Mouse (Mus musculus): ENCODE results near the gene Alg1. TPM values are rescaled to one million over a fixed set of nuclear protein-coding genes. Genes with fewer than 3 reads are reported as not detected.
"Not testable (repeated sequence)": the region's sequence is repeated elsewhere in the genome, so short reads cannot be mapped to it uniquely, and the experiment has no call there.

The Alg1 gene
- 22.5 and 22.8 TPM in 2 replicates for total RNA-seq (2015)
- total RNA-seq (2017), result 20.1 and 20.3 TPM in 2 replicates

- peak; percentile 94 for ATAC-seq (replicated peaks; ENCODE audit: poor library complexity)
Observed at GRCm38 (mm10) chr16:5233418-5234313, at the start of gene Alg1. Alg1 (plus strand) TSS chr16:5233621.

GRCm38 (mm10) chr16:5184101-5184500 lies 49.3 kb upstream of the Alg1 start:
- no peak for ATAC-seq (replicated peaks; ENCODE audit: poor library complexity)

- no peak for ATAC-seq (replicated peaks; ENCODE audit: poor library complexity)
Observed at GRCm38 (mm10) chr16:5184956-5185355, 48.5 kb upstream of the Alg1 start.

- ATAC-seq (replicated peaks; ENCODE audit: poor library complexity), result no peak
Observed at GRCm38 (mm10) chr16:5185691-5186090, 47.7 kb upstream of the Alg1 start.

GRCm38 (mm10) chr16:5186234-5186633 lies 47.2 kb upstream of the Alg1 start:
- ATAC-seq (replicated peaks; ENCODE audit: poor library complexity), result no peak

- ATAC-seq (replicated peaks; ENCODE audit: poor library complexity), result peak; percentile 93
Observed at GRCm38 (mm10) chr16:5195080-5195479, 38.3 kb upstream of the Alg1 start.

GRCm38 (mm10) chr16:5202681-5203080 lies 30.7 kb upstream of the Alg1 start:
- peak; percentile 76 for ATAC-seq (replicated peaks; ENCODE audit: poor library complexity)

- ATAC-seq (replicated peaks; ENCODE audit: poor library complexity), result peak; percentile 46
Observed at GRCm38 (mm10) chr16:5203200-5203599, 30.2 kb upstream of the Alg1 start.

GRCm38 (mm10) chr16:5203668-5204433 lies 29.6 kb upstream of the Alg1 start, which contains the start of gene Nagpa:
Nagpa (minus strand) TSS chr16:5204012.
- peak; percentile 83 for ATAC-seq (replicated peaks; ENCODE audit: poor library complexity)

- ATAC-seq (replicated peaks; ENCODE audit: poor library complexity), result no peak
Observed at GRCm38 (mm10) chr16:5205431-5205970, 27.9 kb upstream of the Alg1 start.

GRCm38 (mm10) chr16:5206051-5206450 lies 27.4 kb upstream of the Alg1 start:
- ATAC-seq (replicated peaks; ENCODE audit: poor library complexity), result no peak

- peak; percentile 97 for ATAC-seq (replicated peaks; ENCODE audit: poor library complexity)
Observed at GRCm38 (mm10) chr16:5210365-5210764, 23.1 kb upstream of the Alg1 start.

GRCm38 (mm10) chr16:5212150-5212549 lies 21.3 kb upstream of the Alg1 start:
- ATAC-seq (replicated peaks; ENCODE audit: poor library complexity), result no peak

- no peak for ATAC-seq (replicated peaks; ENCODE audit: poor library complexity)
Observed at GRCm38 (mm10) chr16:5214126-5214525, 19.3 kb upstream of the Alg1 start.

- ATAC-seq (replicated peaks; ENCODE audit: poor library complexity), result no peak
Observed at GRCm38 (mm10) chr16:5216686-5217085, 16.7 kb upstream of the Alg1 start.

GRCm38 (mm10) chr16:5217341-5218133 lies 15.9 kb upstream of the Alg1 start:
- ATAC-seq (replicated peaks; ENCODE audit: poor library complexity), result no peak

- ATAC-seq (replicated peaks; ENCODE audit: poor library complexity), result no peak
Observed at GRCm38 (mm10) chr16:5221403-5221802, 12.0 kb upstream of the Alg1 start.

- ATAC-seq (replicated peaks; ENCODE audit: poor library complexity), result no peak
Observed at GRCm38 (mm10) chr16:5222140-5222539, 11.3 kb upstream of the Alg1 start, which contains the start of gene AU021092. AU021092 (minus strand) TSS chr16:5222299.

GRCm38 (mm10) chr16:5226534-5226933 lies 6.9 kb upstream of the Alg1 start:
- ATAC-seq (replicated peaks; ENCODE audit: poor library complexity), result not testable (repeated sequence)

- not testable (repeated sequence) for ATAC-seq (replicated peaks; ENCODE audit: poor library complexity)
Observed at GRCm38 (mm10) chr16:5227501-5227900, 5.9 kb upstream of the Alg1 start.

Data from megakaryocyte progenitor cell, adult 5-6 weeks (primary cell).